Mouse (Mus musculus): ENCODE measurements at regions not wholly inside any gene's neighbourhood (a gene's known extent, or its start where the extent isn't known, plus 50 kb on each side); places are given as distances from the start of the nearest gene placed in this dataset.

DNA sequence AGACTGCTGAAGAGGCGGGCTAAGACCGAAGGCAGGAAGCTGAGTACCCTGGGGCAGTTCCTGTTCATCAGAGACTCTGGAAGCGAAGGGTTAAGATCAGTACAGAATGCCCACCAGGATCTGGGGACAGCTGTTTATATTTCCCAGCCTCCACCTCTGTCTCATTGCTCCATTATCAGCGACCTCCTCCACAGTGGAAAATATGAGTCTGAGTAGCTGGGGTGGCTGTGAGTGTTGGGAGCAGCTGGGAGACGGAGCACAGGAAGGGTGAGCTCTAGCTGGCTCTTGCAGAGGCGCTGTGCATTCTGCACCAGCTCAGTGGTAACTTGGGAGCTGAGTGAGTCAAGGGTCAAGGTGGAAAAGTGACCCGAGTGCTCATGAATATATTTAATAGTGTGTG lies 96.2 kb downstream of the Gm10604 start:
- TF ChIP-seq CTCF (IDR thresholded peaks at IDR 0.05; ENCODE audit: low read depth, low read length): no peak
- TF ChIP-seq POLR2A (IDR thresholded peaks at IDR 0.05; ENCODE audit: extremely low read depth, insufficient read depth, low read length): no peak

Data from liver, adult 2 months (tissue).